Mouse (Mus musculus): ENCODE results near the gene Actn1. TPM values are rescaled to one million over a fixed set of nuclear protein-coding genes. Genes with fewer than 3 reads are reported as not detected.
A peak's percentile ranks its signal among the peaks of the same experiment; 100 is the strongest.

Actn1 gene
- total RNA-seq, 2 experiments from 2014 or later, result 33.4 to 38.9 TPM

GRCm38 (mm10) chr12:80260744-80261695, 849 bp upstream of the Actn1 start:
- intact Hi-C loops (cut with DNase I), result loop anchor here (5.0 kb wide), 1 partner anchor 106 kb away; no protein-coding TSS in a partner anchor
- DNase-seq, result no peak

DNA sequence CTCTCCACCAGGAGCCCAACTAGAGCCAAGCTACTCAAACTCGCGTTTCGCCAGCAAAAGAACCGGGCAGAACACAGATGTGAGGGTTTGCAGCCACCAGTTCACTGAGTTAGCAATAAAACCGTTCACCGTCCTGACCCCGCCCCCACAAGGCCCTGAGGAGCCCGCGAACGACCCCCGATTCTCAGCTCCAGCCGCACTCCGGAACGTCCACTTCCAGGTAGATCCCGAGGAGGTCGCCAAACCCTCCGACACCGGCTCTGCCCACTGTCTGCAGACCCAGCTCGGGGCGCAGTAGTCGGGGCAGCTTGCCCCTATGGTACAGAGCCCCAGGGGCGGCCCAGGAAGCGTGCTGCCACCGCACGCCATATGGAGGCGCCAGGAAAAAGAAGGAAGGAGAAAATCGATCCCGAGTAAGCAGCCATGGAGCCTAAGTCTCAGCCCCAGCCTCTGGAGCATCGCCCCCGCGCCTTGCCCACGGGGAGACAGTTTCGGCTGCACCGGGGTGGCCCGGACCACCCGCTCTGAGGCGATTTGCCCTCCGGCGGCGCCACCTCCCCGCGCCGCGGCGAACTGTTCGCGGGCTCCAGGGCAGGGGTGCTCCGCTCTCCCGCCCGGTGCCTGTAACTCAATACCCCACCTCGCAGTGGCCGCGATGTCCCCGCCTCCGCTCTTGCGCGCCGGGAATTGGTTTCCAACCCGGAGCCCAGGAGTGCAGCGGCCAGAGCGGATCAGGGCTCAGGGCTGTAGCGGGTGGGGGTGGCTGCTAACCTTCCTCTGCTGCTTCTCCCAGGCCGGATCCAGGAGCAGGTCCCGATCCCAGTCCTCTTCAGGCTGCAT, 735 bp downstream of the Actn1 start:
- peak; percentile 66 to 80 for DNase-seq
- intact Hi-C loops (cut with DNase I), result loop anchor here (1.0 to 5.0 kb wide), 5 partner anchors 29 to 108 kb away; no protein-coding TSS in a partner anchor

DNA sequence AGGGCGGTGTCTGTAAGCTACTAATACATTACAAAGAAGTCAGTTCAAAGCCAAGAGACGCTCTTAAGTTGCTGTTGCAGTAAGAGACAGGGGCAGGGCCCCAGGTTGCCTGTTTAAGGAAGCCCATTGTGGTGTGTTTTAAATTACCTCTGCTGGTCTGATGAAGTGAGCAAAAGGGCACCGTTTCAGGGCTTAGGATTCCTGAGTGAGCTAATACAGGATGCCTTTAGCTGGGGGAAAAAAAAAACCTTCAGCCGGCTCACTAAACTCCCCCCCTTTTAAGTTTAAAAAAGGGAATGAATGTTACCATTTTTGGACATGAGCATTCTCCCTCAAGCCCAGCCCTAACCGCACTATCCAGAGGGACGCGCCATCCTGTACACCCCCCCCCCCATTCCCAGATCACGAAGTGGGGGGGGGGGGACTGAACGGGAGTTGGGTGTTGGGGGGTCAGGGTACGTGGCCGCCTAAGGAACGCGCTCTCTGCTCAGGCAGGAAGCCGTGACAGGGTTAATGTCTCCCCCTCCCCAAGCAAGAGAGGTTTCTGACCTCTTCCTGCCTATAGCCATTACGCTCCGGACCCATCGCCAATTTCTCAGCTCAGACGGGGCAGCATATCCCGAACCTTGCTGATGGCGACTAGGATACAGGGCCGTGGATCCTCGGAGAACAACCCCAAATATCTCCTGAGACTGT, 1.5 kb downstream of the Actn1 start:
- intact Hi-C loops (cut with DNase I), result loop anchor here (1.0 to 5.0 kb wide), 4 partner anchors 28 to 79 kb away; no protein-coding TSS in a partner anchor
- no peak for DNase-seq

DNA sequence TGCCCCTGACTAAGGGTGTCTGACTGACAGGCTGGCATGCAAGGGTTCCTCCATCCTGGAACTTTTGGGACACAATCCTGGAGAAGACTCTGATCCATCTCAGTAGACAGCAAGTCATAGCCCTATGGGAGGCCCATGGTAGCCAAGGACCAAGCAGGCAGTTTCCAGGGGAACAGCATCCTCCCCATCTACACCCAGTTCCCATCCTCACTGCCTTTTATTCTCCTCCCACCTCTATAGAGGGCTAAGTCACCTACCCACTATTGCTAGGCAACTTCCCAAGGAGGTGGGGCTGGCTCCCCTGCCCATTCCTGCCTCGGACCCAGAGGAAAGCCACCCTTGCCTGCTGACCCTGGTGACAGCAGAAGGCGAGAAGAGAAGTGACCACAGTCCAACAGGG, 8.2 kb downstream of the Actn1 start:
- intact Hi-C loops (cut with DNase I), result loop anchor here (5.0 kb wide), 1 partner anchor 70 kb away; no protein-coding TSS in a partner anchor
- no peak for DNase-seq

- no peak for DNase-seq
- intact Hi-C loops (cut with DNase I), result loop anchor here (5.0 kb wide), 1 partner anchor 71 kb away; no protein-coding TSS in a partner anchor
Observed at GRCm38 (mm10) chr12:80251554-80251953, 8.6 kb downstream of the Actn1 start.

- DNase-seq, result peak in 1 of 2 experiments; percentile 25
Observed at GRCm38 (mm10) chr12:80249539-80249938, 10.6 kb downstream of the Actn1 start.

DNA sequence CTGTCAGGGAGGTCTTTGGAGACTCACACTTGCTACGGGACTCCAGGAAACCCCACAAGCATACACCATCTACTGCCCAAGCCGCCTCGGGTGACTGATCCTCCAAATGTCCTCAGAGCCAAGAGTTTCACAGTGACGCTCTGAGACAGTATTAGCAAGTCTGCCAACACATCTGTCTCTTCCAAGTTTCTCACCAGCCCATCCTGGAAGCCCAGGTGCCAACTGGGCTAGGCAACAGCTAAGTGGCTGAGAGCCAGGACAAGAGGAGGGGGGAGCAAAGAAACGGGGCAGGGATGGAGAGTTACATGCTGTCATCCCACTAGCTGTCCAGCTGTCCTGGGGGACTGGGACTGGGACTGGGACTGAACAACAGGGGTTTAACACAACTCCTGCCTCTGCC, 13.1 kb downstream of the Actn1 start:
- intact Hi-C loops (cut with DNase I), result loop anchor here (5.0 kb wide), 1 partner anchor 140 kb away; no protein-coding TSS in a partner anchor
- peak in 1 of 2 experiments; percentile 44 for DNase-seq

More at GRCm38 (mm10) chr12:80249539-80249938, 10.6 kb downstream of the Actn1 start:
- intact Hi-C loops (cut with DNase I), result loop anchor here (5.0 kb wide), 1 partner anchor 138 kb away; no protein-coding TSS in a partner anchor

GRCm38 (mm10) chr12:80246505-80246904, 13.7 kb downstream of the Actn1 start:
- no peak for DNase-seq
- intact Hi-C loops (cut with DNase I), result loop anchor here (5.0 kb wide), 1 partner anchor 141 kb away; no protein-coding TSS in a partner anchor

GRCm38 (mm10) chr12:80244755-80245154, 15.4 kb downstream of the Actn1 start:
- no peak for DNase-seq
- intact Hi-C loops (cut with DNase I), result loop anchor here (5.0 kb wide), 1 partner anchor 143 kb away; no protein-coding TSS in a partner anchor

DNA sequence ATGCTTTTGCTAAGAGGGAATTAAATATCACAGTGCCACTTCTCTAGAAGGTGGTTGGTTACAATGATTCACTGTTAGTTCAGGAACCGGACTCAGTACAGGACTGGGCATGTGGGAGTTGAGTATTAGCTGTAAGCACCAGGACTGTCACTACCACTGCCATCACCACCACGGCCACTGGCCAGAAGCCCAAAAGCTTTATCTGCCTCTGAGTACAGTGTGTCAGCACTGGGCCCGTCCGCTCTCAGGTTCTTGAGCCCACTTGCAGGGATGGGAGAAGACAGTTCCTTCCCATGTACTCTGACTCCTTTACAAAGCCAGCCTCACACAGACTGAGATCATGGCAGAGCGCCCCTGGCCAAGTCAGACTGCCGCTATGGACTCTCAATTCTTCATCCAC, 16.0 kb downstream of the Actn1 start:
- intact Hi-C loops (cut with DNase I), result no loop called here
- DNase-seq, result peak in 1 of 2 experiments; percentile 21

- DNase-seq, result no peak
- intact Hi-C loops (cut with DNase I), result no loop called here
Observed at GRCm38 (mm10) chr12:80243335-80243734, 16.8 kb downstream of the Actn1 start.

DNA sequence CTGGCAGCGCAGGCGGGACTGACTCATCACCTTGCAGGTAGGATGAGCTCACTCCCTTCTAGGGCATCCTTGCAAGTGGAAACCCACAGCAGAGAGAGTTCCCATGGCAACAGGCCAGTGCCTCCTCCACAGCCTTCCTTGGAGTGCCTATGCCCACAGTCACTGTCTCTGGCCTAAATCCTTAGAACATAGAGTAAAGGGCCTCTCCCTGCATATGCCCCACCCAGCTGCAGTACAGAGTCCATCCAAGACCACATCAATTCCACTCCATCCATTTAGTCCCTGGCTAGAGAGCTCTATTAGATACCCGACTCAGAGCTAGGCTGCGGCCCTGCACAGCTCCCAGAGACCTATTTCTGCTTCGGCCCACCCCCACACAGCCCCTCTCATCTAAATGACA, 20.7 kb downstream of the Actn1 start:
- intact Hi-C loops (cut with DNase I), result no loop called here
- no peak for DNase-seq

DNA sequence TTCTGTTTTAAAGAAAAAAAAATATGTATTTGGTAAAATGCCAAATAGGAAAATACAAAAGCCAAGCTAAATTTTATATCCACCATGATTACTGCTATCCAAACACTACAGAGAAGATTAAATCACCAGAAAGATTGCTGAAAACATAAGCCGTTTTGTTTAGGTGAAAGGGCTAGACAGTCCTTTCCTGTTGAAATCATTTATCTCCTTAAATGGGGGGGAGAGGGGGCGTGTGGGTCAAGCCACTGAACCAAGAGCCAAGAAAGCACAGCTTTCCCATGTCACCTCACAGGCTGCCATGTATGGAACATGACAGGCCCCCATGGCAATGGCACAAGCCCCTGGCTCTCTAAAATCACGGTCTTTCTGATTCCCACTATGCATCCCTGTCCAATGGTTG, 21.6 kb downstream of the Actn1 start:
- DNase-seq, result no peak
- intact Hi-C loops (cut with DNase I), result no loop called here

- no peak for DNase-seq
- intact Hi-C loops (cut with DNase I), result no loop called here
Observed at GRCm38 (mm10) chr12:80235295-80235694, 24.9 kb downstream of the Actn1 start.

DNA sequence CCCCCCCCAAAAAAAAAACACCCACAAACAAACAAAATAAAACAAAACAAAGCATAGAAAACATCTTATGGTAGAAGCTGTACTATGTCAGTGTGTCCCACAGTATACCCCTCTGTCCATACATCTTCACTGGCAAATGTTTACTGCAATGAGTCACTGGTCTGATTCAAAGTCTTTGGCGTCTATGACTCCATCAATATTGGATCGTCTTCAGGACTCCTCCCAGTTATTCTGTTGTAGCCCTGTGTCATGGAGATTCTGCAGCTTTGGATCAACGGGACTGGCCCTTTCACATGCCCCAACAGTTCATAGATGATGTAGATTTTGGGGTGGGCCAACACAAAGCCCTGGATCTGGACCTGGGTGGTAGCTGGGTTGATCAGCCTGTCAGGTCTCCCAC, 25.9 kb downstream of the Actn1 start:
- intact Hi-C loops (cut with DNase I), result no loop called here
- DNase-seq, result no peak

- no peak for DNase-seq
- intact Hi-C loops (cut with DNase I), result no loop called here
Observed at GRCm38 (mm10) chr12:80232840-80233218, 27.3 kb downstream of the Actn1 start.

DNA sequence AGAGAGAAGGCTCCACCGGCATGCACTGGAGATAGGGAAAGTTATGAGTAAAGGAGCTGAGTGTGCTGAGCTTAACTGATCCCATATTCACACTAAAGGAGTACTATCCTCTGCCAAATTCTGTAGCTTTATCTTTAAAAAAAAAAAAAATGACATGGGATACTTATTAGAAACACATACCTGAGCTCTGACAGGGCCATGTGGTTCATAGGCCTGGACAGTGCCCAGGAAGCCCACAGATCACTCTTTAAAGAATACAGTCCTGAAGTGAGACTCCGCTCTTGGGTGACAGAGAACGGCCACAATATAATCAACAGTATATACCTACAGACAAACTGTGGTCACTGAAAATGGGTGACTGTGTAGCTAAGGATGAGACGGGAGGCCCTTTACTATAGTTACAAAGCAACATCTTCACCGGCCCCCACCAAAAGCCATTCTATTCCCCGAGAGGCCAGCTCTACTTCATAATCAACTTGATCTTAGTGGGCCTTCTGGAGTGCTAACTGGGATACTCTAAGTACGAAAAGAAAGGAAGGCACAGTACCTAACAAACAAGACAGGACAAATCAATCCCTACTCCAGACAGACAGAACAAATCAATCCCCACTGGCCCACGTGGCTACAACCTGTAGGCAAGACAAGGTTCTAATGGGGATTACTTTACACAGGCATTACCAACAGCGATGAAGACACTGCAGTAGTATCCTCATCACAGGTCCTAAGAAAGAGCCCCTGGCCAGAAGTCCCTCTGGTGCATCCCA, 27.9 kb downstream of the Actn1 start:
- DNase-seq, result no peak
- intact Hi-C loops (cut with DNase I), result no loop called here

DNA sequence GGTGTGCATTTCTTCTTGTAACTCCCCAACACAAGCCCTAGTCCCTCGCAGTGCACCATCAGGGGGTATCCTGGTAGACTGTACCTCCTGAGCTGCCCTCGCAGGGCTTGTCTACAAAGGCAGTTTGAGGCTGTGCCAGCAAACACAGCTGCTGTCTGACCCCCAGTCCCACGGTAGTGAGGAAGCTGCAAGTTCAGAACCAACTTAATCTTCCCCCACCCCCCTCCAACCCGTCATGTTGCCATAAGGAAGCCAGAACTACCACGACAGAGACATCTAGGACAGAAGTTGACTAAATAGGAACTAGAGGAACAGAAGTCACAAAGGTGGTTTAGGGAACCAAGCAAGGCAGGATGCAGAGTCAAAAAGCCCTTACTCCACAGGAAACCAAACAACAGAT, 28.9 kb downstream of the Actn1 start:
- DNase-seq, result peak in 1 of 2 experiments; percentile 22

DNA sequence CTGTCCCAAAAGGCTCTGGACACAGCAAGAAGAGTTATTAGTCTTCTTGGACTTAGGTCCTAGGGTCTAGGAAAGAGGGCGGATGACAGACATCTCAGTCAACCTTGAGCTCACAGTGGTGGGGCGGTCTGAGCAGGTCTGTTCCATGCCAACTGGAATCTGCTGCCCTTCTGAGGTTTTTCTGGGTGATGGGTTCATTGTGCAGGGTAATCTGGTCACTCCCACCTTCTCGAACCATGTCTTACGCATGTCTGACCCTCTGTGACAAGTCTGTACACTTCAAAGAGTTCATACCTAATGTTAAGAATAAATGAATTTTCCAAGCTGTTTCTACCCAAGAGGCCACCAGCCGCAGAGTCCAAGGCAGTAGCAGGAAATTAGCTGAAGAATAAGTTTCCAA, 29.3 kb downstream of the Actn1 start:
- no peak for DNase-seq
- intact Hi-C loops (cut with DNase I), result loop anchor here (2.0 kb wide), 2 partner anchors 28 to 32 kb away; no protein-coding TSS in a partner anchor

More for the DNA sequence above, 28.9 kb downstream of the Actn1 start:
- intact Hi-C loops (cut with DNase I), result loop anchor here (2.0 kb wide), 2 partner anchors 27 to 33 kb away; no protein-coding TSS in a partner anchor

Measured in heart, postnatal 36 days (tissue).